Mouse (Mus musculus) kidney, embryonic 15.5 days (tissue): ENCODE data around the gene Mecom. TPM values are rescaled to one million over a fixed set of nuclear protein-coding genes. Genes with fewer than 3 reads are reported as not detected.

Experiments used
- ATAC-seq: fragments of 200-750 bp; cut with Nextera tagmentation; replicated peaks from 2 replicates; pipeline ENCODE4 v1.8.0; 2017; ENCODE audit warnings: moderate TSS enrichment; ENCODE audit not compliant: low FRiP score
- H3K27ac ChIP-seq: fragments of 300-500 bp; sonication (generic); 2 replicates; pipeline ENCODE4 v1.5.1; 2015; ENCODE audit warnings: mild to moderate bottlenecking, inconsistent platforms
- H3K27me3 ChIP-seq: fragments of 300-500 bp; sonication (generic); 2 replicates; pipeline ENCODE4 v1.6.1; 2015; ENCODE audit warnings: inconsistent platforms
- H3K36me3 ChIP-seq: fragments of 300-500 bp; sonication (generic); 2 replicates; pipeline ENCODE4 v1.6.1; 2015; ENCODE audit warnings: inconsistent platforms
- H3K4me1 ChIP-seq: fragments of 300-500 bp; sonication (generic); 2 replicates; pipeline ENCODE4 v1.6.1; 2015; ENCODE audit warnings: inconsistent platforms
- H3K4me2 ChIP-seq: fragments of 300-500 bp; sonication (generic); 2 replicates; pipeline ENCODE4 v1.6.1; 2015; ENCODE audit warnings: moderate library complexity, mild to moderate bottlenecking, inconsistent platforms
- H3K4me3 ChIP-seq: fragments of 300-500 bp; sonication (generic); replicated peaks from 2 replicates; pipeline ENCODE4 v1.5.1; 2015; ENCODE audit warnings: mild to moderate bottlenecking, inconsistent platforms
- H3K9ac ChIP-seq: fragments of 300-500 bp; sonication (generic); 2 replicates; pipeline ENCODE4 v1.6.1; 2015; ENCODE audit warnings: mild to moderate bottlenecking, inconsistent platforms
- H3K9me3 ChIP-seq: fragments of 300-500 bp; sonication (generic); replicated peaks from 2 replicates; pipeline ENCODE4 v1.6.1; 2016; ENCODE audit warnings: inconsistent platforms
- WGBS: fragments of 180-500 bp; shearing (Covaris S2); methylation state at CpG from one replicate; pipeline ENCODE4 v1.1.7; 2015; ENCODE audit warnings: mixed read lengths; 5-methylcytosine and 5-hydroxymethylcytosine counted together
- polyA plus RNA-seq: library from polyadenylated mRNA; unstranded; fragments of >200 nt; fragmentation: Nextera tagmentation; extraction: Ambion mirVana; gene quantifications from 2 replicates; pipeline ENCODE4 v1.2.1, GENCODE M21; 2015

The Mecom gene
- polyA plus RNA-seq, 1 experiment from 2014 or later, result 66.4 TPM

- peak; percentile 59 for ATAC-seq
- H3K36me3 ChIP-seq, result no peaks in the 10 kb centered on the region
- H3K9ac ChIP-seq, result no peak overlapping the region
- H3K4me1 ChIP-seq, result peaks cover 28% of the 10 kb centered on the region
- no peaks in the 10 kb centered on the region for H3K27me3 ChIP-seq
- peak overlapping the region; percentile 79 for H3K27ac ChIP-seq
- 63% methylated on average over 9 of the region's 9 CpGs for WGBS
- no peak overlapping the region for H3K4me3 ChIP-seq
- H3K4me2 ChIP-seq, result no peak overlapping the region
- H3K9me3 ChIP-seq, result no peaks in the 10 kb centered on the region
These were observed 439.7 kb downstream of the Mecom start for GRCm38 (mm10) chr3:30107945-30108670.

DNA sequence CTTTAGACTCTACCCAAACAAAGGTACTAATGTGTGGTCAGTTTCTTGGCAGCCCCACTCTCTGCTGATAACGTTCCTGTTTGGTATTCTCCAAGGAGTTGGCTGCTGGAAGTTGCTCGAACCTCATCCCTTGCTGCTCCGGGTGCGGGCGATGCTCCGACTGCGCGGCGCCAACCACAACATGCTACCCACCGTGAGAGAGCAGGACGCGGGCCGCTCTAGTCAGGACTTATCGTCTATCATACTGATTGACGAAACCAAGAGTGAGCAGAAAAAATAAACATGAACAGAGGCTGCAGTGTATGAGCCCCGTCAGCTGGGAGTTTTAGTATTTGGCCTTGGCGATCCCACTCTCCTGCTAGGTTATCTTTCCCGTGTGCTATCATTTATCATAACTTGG lies 441.3 kb downstream of the Mecom start:
- Histone ChIP-seq H3K4me2 (peak overlapping the region; percentile 51), H3K9ac (no peak overlapping the region), H3K27me3 (no peaks in the 10 kb centered on the region), H3K27ac (peak overlapping the region; percentile 75), H3K4me1 (peaks cover 28% of the 10 kb centered on the region), H3K4me3 (0 out of 2 replicates have a peak overlapping the region, but pooled peaks have one; percentile 11), H3K9me3 (no peaks in the 10 kb centered on the region), H3K36me3 (no peaks in the 10 kb centered on the region)
- WGBS, result 52% methylated on average over 18 of the region's 18 CpGs
- ATAC-seq, result no peak

GRCm38 (mm10) chr3:30105859-30106258 lies 441.9 kb downstream of the Mecom start:
- ATAC-seq, result no peak
- WGBS, result 33% methylated on average over 1 of the region's 1 CpGs
- Histone ChIP-seq H3K27me3 (no peaks in the 10 kb centered on the region), H3K4me1 (peaks cover 28% of the 10 kb centered on the region), H3K4me2 (peak overlapping the region; percentile 28; the same call in 1 of the 2 replicates), H3K36me3 (no peaks in the 10 kb centered on the region), H3K9me3 (no peaks in the 10 kb centered on the region), H3K9ac (no peak overlapping the region), H3K4me3 (no peak overlapping the region), H3K27ac (peak overlapping the region; percentile 41; the same call in 1 of the 2 replicates)

DNA sequence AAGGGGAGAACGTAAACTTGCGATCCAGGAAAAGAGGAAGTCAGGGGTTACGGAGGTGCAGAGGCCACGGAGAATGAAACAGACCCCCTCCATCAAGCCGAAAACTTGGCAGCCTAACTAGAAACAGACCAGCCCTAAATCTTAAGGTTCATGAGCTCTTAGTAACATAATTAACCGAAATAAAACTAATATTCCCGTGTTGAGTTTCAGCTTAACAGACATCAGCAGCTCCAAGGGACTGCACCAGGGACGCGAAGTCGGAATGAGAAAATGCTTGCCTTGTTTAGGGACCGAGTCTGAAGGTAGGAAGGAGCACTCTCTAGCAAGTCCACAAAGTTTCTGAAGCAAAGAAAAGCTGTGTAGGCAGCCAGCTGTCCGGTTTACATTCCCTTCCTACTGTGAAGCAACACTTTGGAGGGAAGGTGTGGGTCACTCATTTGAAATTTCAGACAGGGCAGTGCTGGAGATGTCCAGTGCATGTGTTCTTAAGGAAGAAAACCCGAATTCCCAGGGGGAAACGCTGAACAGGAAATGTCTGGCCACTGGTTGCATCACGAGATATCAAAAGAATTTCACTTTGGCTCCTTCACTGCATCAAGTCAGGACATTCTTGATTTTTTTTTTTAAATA lies 442.5 kb downstream of the Mecom start:
- H3K9me3 ChIP-seq, result no peaks in the 10 kb centered on the region
- peak overlapping the region; percentile 11 for H3K4me3 ChIP-seq
- ATAC-seq, result peak; percentile 69
- H3K27ac ChIP-seq, result peak overlapping the region; percentile 86
- H3K27me3 ChIP-seq, result no peaks in the 10 kb centered on the region
- H3K9ac ChIP-seq, result 0 out of 2 replicates have a peak overlapping the region, but pooled peaks have one; percentile 15
- H3K4me2 ChIP-seq, result peak overlapping the region; percentile 47
- 9% methylated on average over 15 of the region's 15 CpGs for WGBS
- H3K4me1 ChIP-seq, result peaks cover 28% of the 10 kb centered on the region
- no peaks in the 10 kb centered on the region for H3K36me3 ChIP-seq

DNA sequence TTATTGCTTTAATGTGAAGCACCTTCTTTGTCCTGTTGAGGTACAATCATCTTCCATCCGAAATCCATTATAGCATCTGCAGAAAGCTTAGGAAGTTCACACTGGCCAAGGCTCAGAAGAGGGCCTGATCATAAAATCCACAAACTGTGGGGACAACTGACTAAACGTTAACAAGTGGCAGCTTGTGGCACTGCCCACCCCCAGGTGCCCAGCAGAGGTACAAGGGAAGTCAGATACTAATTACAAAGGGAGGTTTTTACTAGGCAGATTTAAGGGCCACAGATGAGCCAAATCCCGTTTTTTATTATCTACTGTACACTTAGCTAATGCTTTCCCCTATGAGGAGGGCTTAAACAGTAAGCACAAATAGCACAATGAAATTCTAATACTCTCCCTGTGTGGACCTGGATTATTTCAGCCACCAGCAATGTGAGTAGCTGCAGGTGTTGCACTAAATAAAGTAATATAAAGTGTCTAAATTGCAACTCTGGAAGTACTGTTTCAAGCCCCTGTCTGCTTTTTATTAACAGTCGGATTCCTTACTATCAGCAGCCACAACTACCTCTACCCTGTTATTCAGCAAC lies 443.2 kb downstream of the Mecom start:
- Histone ChIP-seq H3K4me1 (peaks cover 28% of the 10 kb centered on the region), H3K27me3 (no peaks in the 10 kb centered on the region), H3K36me3 (no peaks in the 10 kb centered on the region), H3K4me2 (peak overlapping the region; percentile 47), H3K27ac (peak overlapping the region; percentile 86), H3K4me3 (0 out of 2 replicates have a peak overlapping the region, but pooled peaks have one; percentile 11), H3K9ac (no peak overlapping the region), H3K9me3 (no peaks in the 10 kb centered on the region)
- peak; percentile 55 for ATAC-seq
- 20% methylated on average over 4 of the region's 4 CpGs for WGBS

- WGBS, result 83% methylated on average over 4 of the region's 4 CpGs
- no peak for ATAC-seq
- Histone ChIP-seq H3K4me2 (no peak overlapping the region), H3K9me3 (no peaks in the 10 kb centered on the region), H3K27me3 (no peaks in the 10 kb centered on the region), H3K9ac (no peak overlapping the region), H3K36me3 (no peaks in the 10 kb centered on the region), H3K27ac (no peak overlapping the region), H3K4me1 (peaks cover 30% of the 10 kb centered on the region), H3K4me3 (no peak overlapping the region)
These were observed 446.7 kb downstream of the Mecom start for GRCm38 (mm10) chr3:30101146-30101545.

DNA sequence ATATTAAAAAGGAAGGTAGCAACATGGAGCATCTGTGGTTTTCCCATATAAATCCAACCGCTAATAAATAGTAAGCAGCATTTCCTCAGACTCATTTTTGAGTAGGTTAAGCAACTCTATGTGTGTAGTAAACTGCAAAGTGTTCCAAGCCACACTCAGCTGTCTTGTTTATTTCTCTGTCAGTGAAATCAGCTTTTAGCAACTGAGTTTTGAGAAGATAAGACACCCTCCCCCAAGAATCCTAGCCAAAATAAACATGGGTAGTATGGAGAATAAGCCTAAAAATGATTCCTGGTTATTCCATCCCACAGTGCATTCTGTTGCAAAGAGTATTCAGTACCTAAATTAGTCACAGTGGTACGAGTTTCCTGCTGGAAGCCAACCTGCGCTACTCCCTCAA lies 450.1 kb downstream of the Mecom start:
- H3K9me3 ChIP-seq, result no peaks in the 10 kb centered on the region
- no peak overlapping the region for H3K4me2 ChIP-seq
- no peak overlapping the region for H3K9ac ChIP-seq
- ATAC-seq, result no peak
- peaks cover 17% of the 10 kb centered on the region for H3K4me1 ChIP-seq
- WGBS, result 49% methylated on average over 3 of the region's 3 CpGs
- no peaks in the 10 kb centered on the region for H3K27me3 ChIP-seq
- H3K36me3 ChIP-seq, result no peaks in the 10 kb centered on the region
- peak overlapping the region; percentile 39 for H3K27ac ChIP-seq
- no peak overlapping the region for H3K4me3 ChIP-seq

DNA sequence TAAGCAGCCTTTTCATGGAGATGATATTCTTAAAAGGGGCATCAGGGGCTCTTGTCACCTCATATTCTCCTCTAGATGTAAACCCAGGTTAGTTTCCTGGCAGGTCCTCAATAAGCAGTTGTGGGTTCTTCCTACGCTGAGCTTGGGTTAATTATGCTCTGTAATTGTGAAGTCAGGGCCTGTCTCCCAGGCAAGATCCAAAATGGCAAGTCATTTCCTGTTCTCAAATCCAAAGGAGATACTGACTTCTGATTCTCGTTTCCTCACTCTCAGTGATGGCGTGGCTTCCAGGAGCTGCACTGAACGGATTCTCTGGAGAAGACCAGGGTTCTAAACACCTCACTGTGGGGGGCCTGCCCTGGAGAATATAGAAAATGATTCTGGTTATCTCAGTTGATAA lies 450.7 kb downstream of the Mecom start:
- H3K9ac ChIP-seq, result no peak overlapping the region
- no peaks in the 10 kb centered on the region for H3K9me3 ChIP-seq
- H3K36me3 ChIP-seq, result no peaks in the 10 kb centered on the region
- H3K27me3 ChIP-seq, result no peaks in the 10 kb centered on the region
- H3K4me3 ChIP-seq, result no peak overlapping the region
- H3K4me2 ChIP-seq, result no peak overlapping the region
- ATAC-seq, result no peak
- 56% methylated on average over 4 of the region's 4 CpGs for WGBS
- peak overlapping the region; percentile 39; the same call in 1 of the 2 replicates for H3K27ac ChIP-seq
- peaks cover 21% of the 10 kb centered on the region for H3K4me1 ChIP-seq

- 0 out of 2 replicates have a peak, but pooled peaks have one; percentile 25 for ATAC-seq
- Histone ChIP-seq H3K4me2 (no peak overlapping the region), H3K4me3 (no peak overlapping the region), H3K36me3 (no peaks in the 10 kb centered on the region), H3K9ac (no peak overlapping the region), H3K27ac (0 out of 2 replicates have a peak overlapping the region, but pooled peaks have one; percentile 27), H3K27me3 (no peaks in the 10 kb centered on the region), H3K4me1 (peaks cover 30% of the 10 kb centered on the region), H3K9me3 (no peaks in the 10 kb centered on the region)
- 58% methylated on average over 1 of the region's 1 CpGs for WGBS
These were observed 454.8 kb downstream of the Mecom start for GRCm38 (mm10) chr3:30093005-30093404.

DNA sequence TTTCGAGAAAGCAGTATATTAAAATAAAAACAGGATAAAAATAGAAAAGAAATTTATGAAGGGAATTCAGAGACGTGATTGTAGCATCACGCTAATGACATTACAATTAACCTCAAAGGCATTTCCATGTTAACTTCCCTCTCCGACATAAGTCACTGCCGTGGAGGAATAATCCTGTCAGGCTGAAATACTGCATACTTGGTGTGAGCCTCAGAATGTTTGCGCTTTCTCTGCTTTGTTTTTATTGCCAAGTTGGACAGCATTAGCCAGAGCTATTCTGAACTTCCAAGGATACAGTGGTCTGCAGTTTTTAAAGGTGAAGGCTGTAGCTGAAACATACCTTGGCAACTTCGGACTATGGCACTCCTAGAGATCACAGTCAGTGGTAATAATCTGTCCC lies 455.3 kb downstream of the Mecom start:
- H3K9me3 ChIP-seq, result no peaks in the 10 kb centered on the region
- no peak overlapping the region for H3K4me3 ChIP-seq
- WGBS, result 23% methylated on average over 7 of the region's 7 CpGs
- peak; percentile 66 for ATAC-seq
- H3K4me1 ChIP-seq, result peaks cover 26% of the 10 kb centered on the region
- peak overlapping the region; percentile 4; the same call in 1 of the 2 replicates for H3K4me2 ChIP-seq
- no peaks in the 10 kb centered on the region for H3K36me3 ChIP-seq
- H3K9ac ChIP-seq, result no peak overlapping the region
- peak overlapping the region; percentile 58; the same call in 1 of the 2 replicates for H3K27ac ChIP-seq
- H3K27me3 ChIP-seq, result no peaks in the 10 kb centered on the region

- Histone ChIP-seq H3K9me3 (no peaks in the 10 kb centered on the region), H3K27ac (peak overlapping the region; percentile 58; the same call in 1 of the 2 replicates), H3K9ac (no peak overlapping the region)
These were observed 455.9 kb downstream of the Mecom start for GRCm38 (mm10) chr3:30091860-30092259.

DNA sequence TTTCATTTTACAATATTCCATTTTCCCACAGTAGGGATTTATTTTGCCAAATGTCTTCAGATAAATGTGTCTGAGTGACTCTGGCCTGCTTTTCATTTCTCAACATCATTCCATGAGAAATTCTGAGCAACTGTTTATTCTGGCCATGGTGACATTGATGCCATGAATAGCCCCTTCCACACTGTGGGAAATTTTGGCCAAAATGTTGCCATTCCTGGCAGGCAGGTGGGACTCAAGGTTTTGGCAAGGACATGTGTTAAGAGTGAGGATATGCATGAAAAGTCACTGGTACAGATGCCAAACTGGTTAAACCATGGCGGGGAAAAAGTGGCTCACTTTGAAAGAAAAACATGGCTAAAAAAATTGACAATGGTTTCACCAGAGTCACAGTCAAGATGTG lies 456.4 kb downstream of the Mecom start:
- Histone ChIP-seq H3K27ac (peak overlapping the region; percentile 58; the same call in 1 of the 2 replicates), H3K4me1 (peaks cover 23% of the 10 kb centered on the region), H3K27me3 (no peaks in the 10 kb centered on the region), H3K4me3 (no peak overlapping the region), H3K9me3 (no peaks in the 10 kb centered on the region), H3K4me2 (no peak overlapping the region), H3K36me3 (no peaks in the 10 kb centered on the region), H3K9ac (no peak overlapping the region)
- WGBS, result 78% methylated on average over 1 of the region's 1 CpGs
- ATAC-seq, result no peak

More at GRCm38 (mm10) chr3:30091860-30092259, 455.9 kb downstream of the Mecom start:
- ATAC-seq, result no peak
- Histone ChIP-seq H3K4me3 (no peak overlapping the region), H3K27me3 (no peaks in the 10 kb centered on the region), H3K4me2 (peak overlapping the region; percentile 4; the same call in 1 of the 2 replicates), H3K4me1 (peaks cover 23% of the 10 kb centered on the region), H3K36me3 (no peaks in the 10 kb centered on the region)
- WGBS, result 43% methylated on average over 3 of the region's 3 CpGs
